Mouse (Mus musculus) hindbrain, embryonic 14.5 days (tissue): ENCODE data around the gene Sptssb. TPM values are rescaled to one million over a fixed set of nuclear protein-coding genes. Genes with fewer than 3 reads are reported as not detected.

Experiments
- ATAC-seq: fragments of 200-750 bp; cut with Nextera tagmentation; 2 replicates; pipeline ENCODE4 v1.8.0; 2017; ENCODE audit warnings: moderate number of reproducible peaks, mild to moderate bottlenecking, moderate TSS enrichment, moderate library complexity; ENCODE audit not compliant: low FRiP score
- DNase-seq: peaks from one replicate; pipeline ENCODE4 v3.0.0-alpha.2; 2015; ENCODE audit warnings: low spot score
- H3K27ac ChIP-seq: fragments of 300-500 bp; sonication (generic); 2 replicates; pipeline ENCODE4 v1.5.1; 2014; ENCODE audit warnings: mild to moderate bottlenecking, moderate library complexity
- H3K27me3 ChIP-seq: fragments of 300-500 bp; sonication (generic); 2 replicates; pipeline ENCODE4 v1.6.1; 2014; ENCODE audit warnings: mild to moderate bottlenecking, low read length, mixed read lengths; ENCODE audit not compliant: control insufficient read depth, insufficient read depth
- H3K36me3 ChIP-seq: fragments of 300-500 bp; sonication (generic); replicated peaks from 2 replicates; pipeline ENCODE4 v1.6.1; 2014; ENCODE audit not compliant: control insufficient read depth, insufficient read depth
- H3K4me1 ChIP-seq: fragments of 300-500 bp; sonication (generic); replicated peaks from 2 replicates; pipeline ENCODE4 v1.6.1; 2014; ENCODE audit warnings: antibody characterized with exemption, low read length, mixed read lengths; ENCODE audit not compliant: control insufficient read depth, insufficient read depth
- H3K4me2 ChIP-seq: fragments of 300-500 bp; sonication (generic); replicated peaks from 2 replicates; pipeline ENCODE4 v1.6.1; 2014; ENCODE audit warnings: mild to moderate bottlenecking, moderate library complexity
- H3K4me3 ChIP-seq: fragments of 300-500 bp; sonication (generic); replicated peaks from 2 replicates; pipeline ENCODE4 v1.5.1; 2014; ENCODE audit warnings: mild to moderate bottlenecking, low read length
- H3K9ac ChIP-seq: fragments of 300-500 bp; sonication (generic); 2 replicates; pipeline ENCODE4 v1.6.1; 2014
- H3K9me3 ChIP-seq: fragments of 300-500 bp; sonication (generic); 2 replicates; pipeline ENCODE4 v1.6.1; 2016; ENCODE audit warnings: low read length; ENCODE audit not compliant: control insufficient read depth
- WGBS: fragments of 180-500 bp; shearing (Covaris S2); extraction: QIAGEN DNeasy Blood & Tissue Kit; methylation state at CpG from one replicate; pipeline ENCODE4 v1.1.7; 2014; 5-methylcytosine and 5-hydroxymethylcytosine counted together
- polyA plus RNA-seq: library from polyadenylated mRNA; unstranded; fragments of >200 nt; fragmentation: Nextera tagmentation; extraction: Ambion mirVana; gene quantifications from 2 replicates; pipeline ENCODE4 v1.2.1, GENCODE M21; 2014

The Sptssb gene
- polyA plus RNA-seq, 1 experiment from 2014 or later, result 0.67 TPM

DNA sequence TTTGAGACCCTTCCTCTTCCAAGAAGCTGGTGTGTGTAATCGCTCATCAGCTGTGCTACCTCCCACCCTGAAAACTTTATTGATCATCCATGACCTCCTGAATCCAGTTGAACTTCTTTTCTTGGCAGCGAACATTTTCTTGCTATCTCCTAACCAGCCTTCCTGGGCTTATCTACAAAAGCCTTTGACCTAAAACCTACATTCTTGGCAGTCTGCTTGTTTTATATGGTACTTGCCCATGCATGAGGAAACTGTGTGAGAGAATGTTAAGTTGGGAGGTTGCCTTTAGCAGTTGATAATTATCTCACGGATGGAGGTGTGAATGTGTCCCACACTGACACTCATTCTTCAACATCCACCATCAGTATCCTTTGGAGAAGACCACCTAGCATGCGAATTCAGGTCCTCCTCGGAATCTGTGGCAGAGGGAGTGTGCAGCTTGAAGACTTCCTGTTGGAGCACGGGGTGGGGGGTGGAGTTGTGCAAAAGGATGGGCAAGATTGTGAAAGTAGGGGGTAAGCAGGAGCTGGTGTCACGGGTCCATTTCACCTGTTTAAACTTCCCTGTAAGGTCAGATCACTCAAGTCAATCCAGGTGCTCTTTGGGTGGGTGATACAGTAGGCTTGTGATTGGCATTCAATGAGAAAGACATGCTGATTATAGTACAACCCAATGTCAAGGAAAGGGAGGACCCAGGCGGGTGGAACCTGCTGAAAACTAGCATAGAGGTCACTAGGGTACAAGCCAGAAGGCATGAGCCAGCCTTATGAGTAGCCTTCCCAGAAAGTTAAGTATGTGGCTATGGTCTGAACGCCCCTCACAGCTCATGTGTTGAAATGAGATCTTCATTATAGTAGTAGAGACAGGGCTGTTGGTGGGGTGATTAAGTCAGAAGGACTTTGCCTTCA is 32.7 kb upstream of the Sptssb start:
- no peak overlapping the region for H3K27ac ChIP-seq
- DNase-seq (no peak), ATAC-seq (no peak)
- H3K4me2 ChIP-seq, result no peak overlapping the region
- no peak overlapping the region for H3K9ac ChIP-seq
- WGBS, result 88% methylated on average over 9 of the region's 9 CpGs
- H3K9me3 ChIP-seq, result no peaks in the 10 kb centered on the region
- H3K27me3 ChIP-seq, result no peaks in the 10 kb centered on the region
- no peaks in the 10 kb centered on the region for H3K36me3 ChIP-seq
- no peak overlapping the region for H3K4me3 ChIP-seq
- H3K4me1 ChIP-seq, result no peaks in the 10 kb centered on the region

DNA sequence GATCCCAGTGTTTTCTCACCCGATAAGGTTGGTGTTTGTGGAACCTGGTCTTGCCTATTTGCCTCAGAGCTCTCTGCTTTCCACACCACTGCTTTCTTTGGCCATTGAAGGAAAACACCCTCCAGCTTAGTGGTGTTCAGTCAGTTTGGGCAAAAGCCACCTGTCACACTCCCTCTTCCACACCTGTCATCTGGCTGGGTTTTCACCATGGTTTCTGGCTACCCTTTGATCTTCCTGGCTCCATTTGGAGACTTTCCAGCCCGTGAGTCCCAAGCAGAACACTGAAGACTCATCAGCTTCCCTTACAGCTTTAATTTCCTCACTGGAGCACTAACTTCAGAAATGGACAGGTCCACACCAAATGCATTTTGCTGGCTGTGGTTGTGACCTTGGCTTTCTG is 26.1 kb upstream of the Sptssb start:
- no peaks in the 10 kb centered on the region for H3K4me1 ChIP-seq
- no peaks in the 10 kb centered on the region for H3K36me3 ChIP-seq
- no peak overlapping the region for H3K27ac ChIP-seq
- DNase-seq (no peak), ATAC-seq (no peak)
- H3K9me3 ChIP-seq, result no peaks in the 10 kb centered on the region
- H3K4me2 ChIP-seq, result no peak overlapping the region
- 85% methylated on average over 2 of the region's 2 CpGs for WGBS
- H3K27me3 ChIP-seq, result no peaks in the 10 kb centered on the region
- H3K9ac ChIP-seq, result no peak overlapping the region
- no peak overlapping the region for H3K4me3 ChIP-seq

DNA sequence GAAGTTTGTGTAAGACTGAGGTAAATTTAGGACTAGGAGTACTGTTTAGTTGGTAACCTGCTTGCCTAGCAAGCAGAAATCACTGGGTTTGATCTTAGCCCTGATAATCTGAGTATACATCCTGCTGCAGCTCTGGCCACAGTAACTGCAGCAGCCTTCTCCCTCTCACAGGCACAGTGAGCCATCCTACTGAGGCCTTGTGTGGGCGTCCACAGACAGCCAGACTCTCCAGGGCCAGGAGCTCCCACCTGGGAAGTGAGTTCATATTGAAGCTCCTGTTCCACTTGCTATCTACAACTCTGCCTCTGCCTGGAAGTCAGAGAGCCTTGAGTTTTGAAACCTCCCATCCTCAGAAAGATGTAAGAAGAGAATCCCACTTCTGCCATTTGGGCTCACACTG is 24.0 kb upstream of the Sptssb start:
- no peak overlapping the region for H3K9ac ChIP-seq
- ATAC-seq (no peak), DNase-seq (no peak)
- no peaks in the 10 kb centered on the region for H3K9me3 ChIP-seq
- no peak overlapping the region for H3K4me3 ChIP-seq
- no peaks in the 10 kb centered on the region for H3K4me1 ChIP-seq
- H3K27me3 ChIP-seq, result no peaks in the 10 kb centered on the region
- H3K4me2 ChIP-seq, result no peak overlapping the region
- no peaks in the 10 kb centered on the region for H3K36me3 ChIP-seq
- WGBS, result 88% methylated on average over 1 of the region's 1 CpGs
- no peak overlapping the region for H3K27ac ChIP-seq

DNA sequence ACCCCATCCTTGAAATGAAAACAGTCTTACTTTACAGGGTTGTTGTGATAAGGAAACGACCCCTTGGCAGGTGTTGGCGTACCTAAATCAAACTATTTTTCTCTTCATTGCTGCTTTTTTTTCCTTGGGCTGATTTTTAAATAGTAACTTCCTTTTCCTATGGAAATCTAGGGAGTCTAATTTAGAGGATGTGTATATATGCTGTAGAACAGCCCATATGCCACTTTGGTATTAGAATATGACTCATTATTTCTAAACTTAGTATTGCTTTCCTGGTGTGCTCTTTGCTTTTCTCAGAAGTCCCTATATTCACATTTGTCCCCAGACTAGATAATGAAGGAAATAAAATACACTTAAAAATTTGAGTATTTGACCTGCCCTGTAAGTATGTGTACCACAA is 17.8 kb upstream of the Sptssb start:
- H3K36me3 ChIP-seq, result no peaks in the 10 kb centered on the region
- no peak overlapping the region for H3K27ac ChIP-seq
- H3K4me2 ChIP-seq, result no peak overlapping the region
- ATAC-seq (no peak), DNase-seq (no peak)
- H3K9me3 ChIP-seq, result no peaks in the 10 kb centered on the region
- no peaks in the 10 kb centered on the region for H3K27me3 ChIP-seq
- WGBS, result 90% methylated on average over 2 of the region's 2 CpGs
- no peak overlapping the region for H3K9ac ChIP-seq
- H3K4me3 ChIP-seq, result no peak overlapping the region
- no peaks in the 10 kb centered on the region for H3K4me1 ChIP-seq

DNA sequence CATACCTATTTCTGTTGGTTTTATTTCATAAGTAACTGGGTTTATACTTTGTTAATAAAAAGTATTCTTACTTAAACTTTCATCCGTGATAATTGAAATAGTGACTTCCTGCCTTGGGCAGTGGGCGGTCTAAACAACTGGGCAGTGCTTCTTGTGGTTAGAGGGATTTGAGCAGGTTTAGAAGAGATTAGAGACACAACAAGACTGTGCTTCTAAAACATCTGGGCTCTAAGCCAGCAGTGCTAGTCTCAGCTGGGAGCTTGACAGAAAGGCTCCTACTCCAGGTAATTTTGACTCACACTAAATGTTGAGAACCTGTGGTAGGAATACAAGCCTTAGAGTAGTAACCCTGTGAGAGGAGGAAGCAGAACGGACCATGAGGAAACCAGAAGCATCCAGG is 15.0 kb upstream of the Sptssb start:
- DNase-seq (no peak), ATAC-seq (no peak)
- H3K27ac ChIP-seq, result no peak overlapping the region
- H3K27me3 ChIP-seq, result no peaks in the 10 kb centered on the region
- no peak overlapping the region for H3K4me3 ChIP-seq
- H3K4me1 ChIP-seq, result no peaks in the 10 kb centered on the region
- 86% methylated on average over 3 of the region's 3 CpGs for WGBS
- no peaks in the 10 kb centered on the region for H3K36me3 ChIP-seq
- H3K4me2 ChIP-seq, result no peak overlapping the region
- no peak overlapping the region for H3K9ac ChIP-seq
- H3K9me3 ChIP-seq, result no peaks in the 10 kb centered on the region

DNA sequence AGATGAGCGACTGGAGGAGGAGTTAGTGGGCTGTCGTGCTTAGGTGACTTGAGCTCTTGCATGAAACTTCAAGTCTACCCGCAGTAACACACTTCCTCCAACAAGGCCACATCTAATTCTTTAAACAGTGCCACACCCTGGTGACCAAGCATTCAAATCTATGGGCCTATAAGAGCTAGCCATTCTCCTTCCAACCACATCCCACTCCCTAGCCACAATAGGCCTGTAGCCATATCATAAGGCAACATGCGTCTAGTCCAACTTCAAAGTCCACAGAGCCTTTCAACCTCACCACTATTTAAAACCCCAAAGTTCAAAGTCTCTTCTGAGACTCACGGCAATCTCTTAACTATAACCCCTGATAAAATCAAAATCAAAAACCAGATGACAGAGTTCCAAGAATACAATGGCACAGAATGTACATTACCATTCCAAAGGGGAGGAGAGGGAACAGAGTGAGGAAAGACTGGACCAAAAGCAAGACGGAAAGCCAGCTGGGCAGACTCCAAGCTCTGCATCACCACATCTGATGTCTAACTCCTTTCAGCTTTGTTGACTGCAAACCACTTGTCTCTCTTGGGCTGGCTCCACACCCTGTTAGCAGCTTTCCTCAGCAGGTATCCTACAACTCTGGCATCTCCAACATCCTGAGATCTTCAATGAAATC is 13.1 kb upstream of the Sptssb start:
- DNase-seq (no peak), ATAC-seq (no peak)
- Histone ChIP-seq H3K27me3 (no peaks in the 10 kb centered on the region), H3K9ac (no peak overlapping the region), H3K4me3 (no peak overlapping the region), H3K27ac (no peak overlapping the region), H3K9me3 (no peaks in the 10 kb centered on the region), H3K36me3 (no peaks in the 10 kb centered on the region), H3K4me1 (no peaks in the 10 kb centered on the region), H3K4me2 (no peak overlapping the region)
- 84% methylated on average over 6 of the region's 6 CpGs for WGBS

DNA sequence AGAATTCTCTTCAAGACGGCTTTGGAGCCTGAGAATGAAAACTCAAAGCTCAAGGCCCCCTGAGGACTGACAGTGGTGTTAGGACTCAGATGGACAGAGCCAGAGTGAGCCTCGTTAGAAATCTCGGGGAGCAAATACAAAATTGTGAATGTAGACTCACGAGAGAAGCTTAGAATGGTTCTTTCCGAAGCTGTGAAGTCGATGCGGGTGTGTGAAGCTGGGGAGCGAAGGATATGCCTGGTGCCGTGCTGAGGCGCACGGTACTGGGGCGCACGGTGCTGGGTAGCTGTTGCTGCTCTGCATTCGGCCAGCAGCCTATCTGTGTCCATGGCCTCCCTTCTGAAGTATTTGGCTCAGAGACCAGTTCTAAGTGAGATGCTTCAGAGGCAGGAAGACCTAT is 11.4 kb upstream of the Sptssb start:
- no peak overlapping the region for H3K4me2 ChIP-seq
- ATAC-seq (no peak), DNase-seq (no peak)
- no peak overlapping the region for H3K9ac ChIP-seq
- H3K27ac ChIP-seq, result no peak overlapping the region
- WGBS, result 84% methylated on average over 14 of the region's 14 CpGs
- no peak overlapping the region for H3K4me3 ChIP-seq
- no peaks in the 10 kb centered on the region for H3K4me1 ChIP-seq
- H3K36me3 ChIP-seq, result no peaks in the 10 kb centered on the region
- H3K27me3 ChIP-seq, result no peaks in the 10 kb centered on the region
- H3K9me3 ChIP-seq, result no peaks in the 10 kb centered on the region

DNA sequence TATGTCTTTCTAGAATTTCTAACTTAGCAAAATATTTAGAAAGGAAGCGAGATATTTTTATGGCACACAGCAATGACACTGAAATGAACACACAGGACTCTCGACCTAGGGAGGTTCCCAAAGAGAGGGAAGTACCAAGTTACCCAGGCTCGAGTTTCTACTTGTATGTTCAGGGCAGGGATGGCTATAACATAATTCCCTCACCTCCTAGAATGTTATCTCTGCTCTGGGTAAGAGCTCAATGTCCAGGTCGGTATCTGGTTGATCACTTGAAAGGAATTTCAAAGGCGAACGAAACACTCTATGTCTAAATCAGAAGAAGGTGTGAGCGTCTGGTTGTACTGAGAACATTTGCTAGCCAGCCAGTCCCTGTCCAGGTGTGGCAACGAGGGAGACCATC is 10.0 kb upstream of the Sptssb start:
- H3K27me3 ChIP-seq, result no peaks in the 10 kb centered on the region
- 87% methylated on average over 8 of the region's 8 CpGs for WGBS
- H3K4me2 ChIP-seq, result no peak overlapping the region
- H3K9me3 ChIP-seq, result no peaks in the 10 kb centered on the region
- ATAC-seq (no peak), DNase-seq (no peak)
- no peaks in the 10 kb centered on the region for H3K36me3 ChIP-seq
- no peak overlapping the region for H3K9ac ChIP-seq
- no peak overlapping the region for H3K4me3 ChIP-seq
- no peak overlapping the region for H3K27ac ChIP-seq
- no peaks in the 10 kb centered on the region for H3K4me1 ChIP-seq

DNA sequence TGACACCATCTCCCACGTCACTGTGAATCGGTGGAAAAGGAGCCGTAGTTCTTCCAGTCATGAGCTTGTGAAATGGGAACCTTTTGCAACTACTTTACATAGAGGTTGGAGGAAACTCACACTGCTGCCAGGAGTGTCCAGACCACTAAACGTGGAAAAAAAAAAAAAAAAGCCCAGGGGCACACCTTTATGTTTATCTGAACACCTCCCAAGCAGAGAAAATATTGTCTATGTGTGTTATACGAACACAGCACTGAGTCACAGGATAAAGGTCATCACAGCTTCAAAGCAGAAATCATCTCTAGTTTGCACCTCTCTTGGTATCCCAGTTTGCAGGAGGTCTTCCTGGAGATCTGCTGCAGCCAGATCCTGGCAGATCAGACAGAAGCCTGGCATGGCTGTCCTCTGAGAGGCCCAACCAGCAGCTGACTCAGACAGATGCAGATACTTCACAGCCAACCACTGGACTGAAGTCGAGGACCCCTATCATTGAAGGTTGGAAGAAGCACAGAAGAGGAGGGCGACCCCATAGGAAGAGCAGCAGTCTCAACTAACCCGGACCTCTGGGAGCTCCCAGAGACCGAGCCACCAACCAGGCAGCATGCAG is 2.2 kb upstream of the Sptssb start:
- no peak overlapping the region for H3K9ac ChIP-seq
- peak overlapping the region; percentile 90 for H3K4me2 ChIP-seq
- H3K27me3 ChIP-seq, result peaks cover 16% of the 10 kb centered on the region; the same call in 1 of the 2 replicates
- H3K4me1 ChIP-seq, result 0 out of 2 replicates have a peak, but pooled peaks cover 8% of the 10 kb centered on the region
- H3K27ac ChIP-seq, result no peak overlapping the region
- H3K36me3 ChIP-seq, result no peaks in the 10 kb centered on the region
- 64% methylated on average over 9 of the region's 9 CpGs for WGBS
- H3K4me3 ChIP-seq, result no peak overlapping the region
- ATAC-seq, result no peak
- DNase-seq, result no peak
- H3K9me3 ChIP-seq, result no peaks in the 10 kb centered on the region
